Mouse (Mus musculus) kidney, postnatal 4 days (tissue): ENCODE results near the gene Tenm2.

Experiments
- DNase-seq, 2 experiments: peaks; one replicate each; pipeline ENCODE4 v3.0.0; 2021; ENCODE audit warnings: mixed read lengths in 2 of 2

Tenm2 gene

GRCm38 (mm10) chr11:36096219-36096618, 1139.5 kb downstream of the Tenm2 start:
- DNase-seq = no peak

- DNase-seq = peak; percentile 44 to 50
These were observed 1145.6 kb downstream of the Tenm2 start for GRCm38 (mm10) chr11:36090210-36090609.

GRCm38 (mm10) chr11:36081399-36082053, 1154.2 kb downstream of the Tenm2 start:
- DNase-seq = no peak

GRCm38 (mm10) chr11:36080766-36081165, 1155.0 kb downstream of the Tenm2 start:
- no peak for DNase-seq

GRCm38 (mm10) chr11:36078391-36078790, 1157.4 kb downstream of the Tenm2 start:
- no peak for DNase-seq

GRCm38 (mm10) chr11:36074015-36074567, 1161.7 kb downstream of the Tenm2 start:
- no peak for DNase-seq

- DNase-seq = no peak
These were observed 1162.5 kb downstream of the Tenm2 start for GRCm38 (mm10) chr11:36073074-36073818.

GRCm38 (mm10) chr11:36072646-36073045, 1163.1 kb downstream of the Tenm2 start:
- no peak for DNase-seq

- no peak for DNase-seq
These were observed 1163.7 kb downstream of the Tenm2 start for GRCm38 (mm10) chr11:36072038-36072437.

GRCm38 (mm10) chr11:36059325-36059843, 1176.4 kb downstream of the Tenm2 start:
- no peak for DNase-seq

- no peak for DNase-seq
These were observed 1179.2 kb downstream of the Tenm2 start for GRCm38 (mm10) chr11:36056525-36056924.

GRCm38 (mm10) chr11:36054323-36054722, 1181.4 kb downstream of the Tenm2 start:
- no peak for DNase-seq

- DNase-seq = no peak
These were observed 1182.3 kb downstream of the Tenm2 start for GRCm38 (mm10) chr11:36053457-36053856.

GRCm38 (mm10) chr11:36052598-36052997, 1183.2 kb downstream of the Tenm2 start:
- no peak for DNase-seq

GRCm38 (mm10) chr11:36052091-36052490, 1183.7 kb downstream of the Tenm2 start:
- no peak for DNase-seq

- DNase-seq = no peak
These were observed 1186.2 kb downstream of the Tenm2 start for GRCm38 (mm10) chr11:36049547-36049946.

GRCm38 (mm10) chr11:36045681-36046276, 1190.0 kb downstream of the Tenm2 start:
- DNase-seq = peak; percentile 83 to 84

GRCm38 (mm10) chr11:36041411-36041810, 1194.4 kb downstream of the Tenm2 start:
- DNase-seq = no peak

GRCm38 (mm10) chr11:36040508-36041233, 1195.1 kb downstream of the Tenm2 start:
- no peak for DNase-seq

GRCm38 (mm10) chr11:36039825-36040224, 1195.9 kb downstream of the Tenm2 start:
- no peak for DNase-seq

GRCm38 (mm10) chr11:36038386-36038785, 1197.4 kb downstream of the Tenm2 start:
- DNase-seq = no peak

- DNase-seq = no peak
These were observed 1198.5 kb downstream of the Tenm2 start for GRCm38 (mm10) chr11:36037311-36037710.
